Mouse (Mus musculus) neural tube, embryonic 14.5 days (tissue): ENCODE measurements around the gene P3h4. TPM values are rescaled to one million over a fixed set of nuclear protein-coding genes. Genes with fewer than 3 reads are reported as not detected.

Source experiments
- ATAC-seq: fragments of 200-750 bp; cut with Nextera tagmentation; 2 replicates; pipeline ENCODE4 v1.8.0; 2017; ENCODE audit warnings: low read depth, mild to moderate bottlenecking, moderate TSS enrichment, moderate library complexity
- H3K27ac ChIP-seq: fragments of 300-500 bp; sonication (generic); 2 replicates; pipeline ENCODE4 v1.5.1; 2014; ENCODE audit warnings: low read depth, mild to moderate bottlenecking, control low read depth, low read length, moderate library complexity, mixed read lengths
- H3K27me3 ChIP-seq: fragments of 300-500 bp; sonication (generic); 2 replicates; pipeline ENCODE4 v1.6.1; 2014; ENCODE audit warnings: low read length; ENCODE audit not compliant: control insufficient read depth, insufficient read depth
- H3K36me3 ChIP-seq: fragments of 300-500 bp; sonication (generic); 2 replicates; pipeline ENCODE4 v1.6.1; 2014; ENCODE audit warnings: low read length, mixed read lengths; ENCODE audit not compliant: control insufficient read depth, insufficient read depth
- H3K4me1 ChIP-seq: fragments of 300-500 bp; sonication (generic); 2 replicates; pipeline ENCODE4 v1.6.1; 2014; ENCODE audit warnings: low read length; ENCODE audit not compliant: control insufficient read depth, insufficient read depth
- H3K4me2 ChIP-seq: fragments of 300-500 bp; sonication (generic); 2 replicates; pipeline ENCODE4 v1.6.1; 2014; ENCODE audit warnings: mild to moderate bottlenecking, low read depth, low read length, control low read depth
- H3K4me3 ChIP-seq: fragments of 300-500 bp; sonication (generic); 2 replicates; pipeline ENCODE4 v1.5.1; 2014; ENCODE audit warnings: low read depth, low read length, control low read depth, mixed read lengths
- H3K9ac ChIP-seq: fragments of 300-500 bp; sonication (generic); replicated peaks from 2 replicates; pipeline ENCODE4 v1.6.1; 2014; ENCODE audit warnings: low read depth, mild to moderate bottlenecking, control low read depth, low read length, mixed read lengths
- H3K9me3 ChIP-seq: fragments of 300-500 bp; sonication (generic); 2 replicates; pipeline ENCODE4 v1.6.1; 2016; ENCODE audit warnings: low read length; ENCODE audit not compliant: control insufficient read depth
- WGBS: fragments of 180-500 bp; shearing (Covaris S2); extraction: QIAGEN DNeasy Blood & Tissue Kit; methylation state at CpG from one replicate; pipeline ENCODE4 v1.1.7; 2014; 5-methylcytosine and 5-hydroxymethylcytosine counted together
- polyA plus RNA-seq: library from polyadenylated mRNA; unstranded; fragments of >200 nt; fragmentation: Nextera tagmentation; extraction: Ambion mirVana; gene quantifications from 2 replicates; pipeline ENCODE4 v1.2.1, GENCODE M21; 2014

The P3h4 gene
- polyA plus RNA-seq, 1 experiment from 2014 or later = 18.9 TPM

- H3K4me2 ChIP-seq = no peak overlapping the region
- H3K36me3 ChIP-seq = peaks cover 18% of the 10 kb centered on the region; the same call in 1 of the 2 replicates
- no peaks in the 10 kb centered on the region for H3K27me3 ChIP-seq
- WGBS = 42% methylated on average over 9 of the region's 9 CpGs
- peaks cover 12% of the 10 kb centered on the region for H3K4me1 ChIP-seq
- no peaks in the 10 kb centered on the region for H3K9me3 ChIP-seq
- H3K4me3 ChIP-seq = no peak overlapping the region
- no peak for ATAC-seq
- H3K27ac ChIP-seq = no peak overlapping the region
- H3K9ac ChIP-seq = no peak overlapping the region
These were observed 21.1 kb upstream of the P3h4 start for GRCm38 (mm10) chr11:100435678-100436246.

- Histone ChIP-seq H3K9me3 (no peaks in the 10 kb centered on the region), H3K9ac (no peak overlapping the region), H3K27me3 (no peaks in the 10 kb centered on the region), H3K4me2 (no peak overlapping the region), H3K4me3 (no peak overlapping the region), H3K4me1 (no peaks in the 10 kb centered on the region), H3K27ac (no peak overlapping the region), H3K36me3 (peaks cover 22% of the 10 kb centered on the region; the same call in 1 of the 2 replicates)
- WGBS = 98% methylated on average over 5 of the region's 5 CpGs
- ATAC-seq = no peak
These were observed 17.4 kb upstream of the P3h4 start for GRCm38 (mm10) chr11:100432002-100432401.

GRCm38 (mm10) chr11:100430052-100430451 lies 15.4 kb upstream of the P3h4 start:
- H3K27me3 ChIP-seq = no peaks in the 10 kb centered on the region
- no peak for ATAC-seq
- no peak overlapping the region for H3K4me3 ChIP-seq
- 91% methylated on average over 7 of the region's 7 CpGs for WGBS
- no peak overlapping the region for H3K27ac ChIP-seq
- peaks cover 14% of the 10 kb centered on the region; the same call in 1 of the 2 replicates for H3K36me3 ChIP-seq
- H3K9me3 ChIP-seq = no peaks in the 10 kb centered on the region
- no peaks in the 10 kb centered on the region for H3K4me1 ChIP-seq
- no peak overlapping the region for H3K4me2 ChIP-seq
- H3K9ac ChIP-seq = no peak overlapping the region

- WGBS = 61% methylated on average over 9 of the region's 9 CpGs
- no peaks in the 10 kb centered on the region for H3K27me3 ChIP-seq
- H3K4me2 ChIP-seq = no peak overlapping the region
- H3K4me3 ChIP-seq = no peak overlapping the region
- H3K27ac ChIP-seq = no peak overlapping the region
- ATAC-seq = no peak
- H3K9ac ChIP-seq = no peak overlapping the region
- H3K4me1 ChIP-seq = no peaks in the 10 kb centered on the region
- H3K9me3 ChIP-seq = no peaks in the 10 kb centered on the region
- H3K36me3 ChIP-seq = peaks cover 14% of the 10 kb centered on the region; the same call in 1 of the 2 replicates
These were observed 14.1 kb upstream of the P3h4 start for GRCm38 (mm10) chr11:100428612-100429199.

GRCm38 (mm10) chr11:100426820-100427219 lies 12.2 kb upstream of the P3h4 start:
- Histone ChIP-seq H3K9me3 (no peaks in the 10 kb centered on the region), H3K27ac (no peak overlapping the region), H3K4me2 (no peak overlapping the region), H3K4me3 (no peak overlapping the region), H3K9ac (no peak overlapping the region), H3K4me1 (no peaks in the 10 kb centered on the region), H3K27me3 (no peaks in the 10 kb centered on the region), H3K36me3 (0 out of 2 replicates have a peak, but pooled peaks cover 9% of the 10 kb centered on the region)
- no peak for ATAC-seq
- 81% methylated on average over 3 of the region's 3 CpGs for WGBS

GRCm38 (mm10) chr11:100425851-100426250 lies 11.2 kb upstream of the P3h4 start:
- H3K27ac ChIP-seq = no peak overlapping the region
- no peaks in the 10 kb centered on the region for H3K9me3 ChIP-seq
- no peaks in the 10 kb centered on the region for H3K4me1 ChIP-seq
- H3K36me3 ChIP-seq = 0 out of 2 replicates have a peak, but pooled peaks cover 6% of the 10 kb centered on the region
- no peak overlapping the region for H3K4me3 ChIP-seq
- no peak overlapping the region for H3K9ac ChIP-seq
- ATAC-seq = no peak
- no peaks in the 10 kb centered on the region for H3K27me3 ChIP-seq
- no peak overlapping the region for H3K4me2 ChIP-seq
- 33% methylated on average over 7 of the region's 7 CpGs for WGBS

- no peaks in the 10 kb centered on the region for H3K27me3 ChIP-seq
- no peaks in the 10 kb centered on the region for H3K4me1 ChIP-seq
- H3K27ac ChIP-seq = no peak overlapping the region
- no peak overlapping the region for H3K9ac ChIP-seq
- WGBS = 85% methylated on average over 7 of the region's 7 CpGs
- H3K4me2 ChIP-seq = no peak overlapping the region
- H3K9me3 ChIP-seq = no peaks in the 10 kb centered on the region
- no peaks in the 10 kb centered on the region for H3K36me3 ChIP-seq
- no peak overlapping the region for H3K4me3 ChIP-seq
- no peak for ATAC-seq
These were observed 9.2 kb upstream of the P3h4 start for GRCm38 (mm10) chr11:100423836-100424235.

GRCm38 (mm10) chr11:100421537-100421936 lies 6.9 kb upstream of the P3h4 start:
- Histone ChIP-seq H3K9me3 (no peaks in the 10 kb centered on the region), H3K27ac (no peak overlapping the region), H3K4me3 (no peak overlapping the region), H3K9ac (no peak overlapping the region), H3K36me3 (no peaks in the 10 kb centered on the region), H3K27me3 (no peaks in the 10 kb centered on the region), H3K4me1 (no peaks in the 10 kb centered on the region), H3K4me2 (no peak overlapping the region)
- WGBS = 55% methylated on average over 8 of the region's 8 CpGs
- no peak for ATAC-seq
